Mouse (Mus musculus) left cerebral cortex, postnatal 14 days (tissue): ENCODE measurements at regions not wholly inside any gene's neighbourhood (a gene's known extent, or its start where the extent isn't known, plus 50 kb on each side); places are given as distances from the start of the nearest gene placed in this dataset.

Source experiments
- DNase-seq, 2 experiments: peaks; one replicate each; pipeline ENCODE4 v3.0.0; 2021 to 2022; ENCODE audit warnings: low spot score in 2 of 2, mixed read lengths in 1 of 2
- intact Hi-C: fragments of 180-260 bp; cut with DNase I; formaldehyde crosslinking; loops from one replicate; pipeline ENCODE4 v1.15.1; 2025

DNA sequence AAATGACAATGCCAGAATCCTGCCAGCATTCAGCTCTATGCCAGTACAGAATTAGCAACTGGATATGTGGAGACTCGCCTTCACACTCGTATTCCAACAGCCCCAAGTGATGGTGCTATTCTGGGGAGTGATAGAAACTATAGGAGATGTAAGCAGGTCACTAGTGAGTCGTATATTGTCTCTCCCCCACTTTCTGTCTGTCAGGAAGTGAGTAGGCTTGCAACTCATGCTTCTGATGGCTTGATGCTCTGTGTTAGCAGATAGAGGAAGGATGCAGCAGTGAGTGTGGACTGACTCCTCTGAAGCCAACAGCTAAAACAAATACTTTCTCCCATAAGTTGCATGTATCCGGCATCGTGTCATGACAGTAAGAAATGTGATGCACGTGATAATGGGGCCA, 52.0 kb upstream of the 4933409G03Rik start:
- intact Hi-C loops = no loop called here
- no peak for DNase-seq

DNA sequence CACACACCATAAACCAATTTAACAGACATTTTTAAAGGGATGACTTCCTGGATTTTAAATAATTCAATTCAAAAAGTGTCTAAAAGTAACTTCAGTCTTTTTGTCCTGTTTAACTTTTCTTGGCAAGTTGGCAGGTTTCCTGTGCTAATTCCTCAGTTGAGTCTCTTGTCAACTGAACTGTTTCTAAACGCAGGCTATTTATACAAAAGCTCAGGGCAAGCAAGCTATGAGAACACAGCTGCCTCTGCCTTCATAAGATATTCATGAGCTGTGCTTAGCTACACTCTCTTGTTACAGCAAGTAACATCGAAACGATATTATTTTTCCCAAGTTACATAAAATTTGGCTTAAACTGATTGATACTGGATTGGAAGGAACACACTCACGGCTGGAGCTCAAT, 51.1 kb upstream of the 4933409G03Rik start:
- intact Hi-C loops = no loop called here
- DNase-seq = peak in 1 of 2 experiments; percentile 47
